Mouse (Mus musculus) liver, embryonic 12.5 days (tissue): ENCODE results near the gene Dvl1. TPM values are rescaled to one million over a fixed set of nuclear protein-coding genes. Genes with fewer than 3 reads are reported as not detected.

ENCODE experiments used
- ATAC-seq: fragments of 200-750 bp; cut with Nextera tagmentation; 2 replicates; pipeline ENCODE4 v1.8.0; 2017; ENCODE audit warnings: moderate number of reproducible peaks, mild to moderate bottlenecking, moderate library complexity
- H3K27ac ChIP-seq: fragments of 300-500 bp; sonication (generic); 2 replicates; pipeline ENCODE4 v1.5.1; 2016; ENCODE audit warnings: mild to moderate bottlenecking
- H3K27me3 ChIP-seq: fragments of 300-500 bp; sonication (generic); replicated peaks from 2 replicates; pipeline ENCODE4 v1.6.1; 2016; ENCODE audit warnings: mild to moderate bottlenecking, moderate library complexity
- H3K36me3 ChIP-seq: fragments of 300-500 bp; sonication (generic); 2 replicates; pipeline ENCODE4 v1.6.1; 2016; ENCODE audit warnings: mild to moderate bottlenecking, moderate library complexity
- H3K4me1 ChIP-seq: fragments of 300-500 bp; sonication (generic); 2 replicates; pipeline ENCODE4 v1.6.1; 2016
- H3K4me2 ChIP-seq: fragments of 300-500 bp; sonication (generic); 2 replicates; pipeline ENCODE4 v1.6.1; 2016; ENCODE audit warnings: mild to moderate bottlenecking, moderate library complexity
- H3K4me3 ChIP-seq: fragments of 300-500 bp; sonication (generic); 2 replicates; pipeline ENCODE4 v1.5.1; 2016; ENCODE audit warnings: mild to moderate bottlenecking, moderate library complexity
- H3K9ac ChIP-seq: fragments of 300-500 bp; sonication (generic); 2 replicates; pipeline ENCODE4 v1.6.1; 2016; ENCODE audit warnings: mild to moderate bottlenecking, moderate library complexity
- H3K9me3 ChIP-seq: fragments of 300-500 bp; sonication (generic); replicated peaks from 2 replicates; pipeline ENCODE4 v1.6.1; 2016; ENCODE audit warnings: mild to moderate bottlenecking, moderate library complexity
- WGBS: fragments of 180-500 bp; shearing (Covaris S2); methylation state at CpG from one replicate; pipeline ENCODE4 v1.1.7; 2016; ENCODE audit not compliant: insufficient replicate concordance; 5-methylcytosine and 5-hydroxymethylcytosine counted together
- polyA plus RNA-seq: library from polyadenylated mRNA; unstranded; fragments of >200 nt; fragmentation: Nextera tagmentation; extraction: Ambion mirVana; gene quantifications from 2 replicates; pipeline ENCODE4 v1.2.1, GENCODE M21; 2016

The Dvl1 gene
- polyA plus RNA-seq, 1 experiment from 2014 or later = 10.7 TPM

DNA sequence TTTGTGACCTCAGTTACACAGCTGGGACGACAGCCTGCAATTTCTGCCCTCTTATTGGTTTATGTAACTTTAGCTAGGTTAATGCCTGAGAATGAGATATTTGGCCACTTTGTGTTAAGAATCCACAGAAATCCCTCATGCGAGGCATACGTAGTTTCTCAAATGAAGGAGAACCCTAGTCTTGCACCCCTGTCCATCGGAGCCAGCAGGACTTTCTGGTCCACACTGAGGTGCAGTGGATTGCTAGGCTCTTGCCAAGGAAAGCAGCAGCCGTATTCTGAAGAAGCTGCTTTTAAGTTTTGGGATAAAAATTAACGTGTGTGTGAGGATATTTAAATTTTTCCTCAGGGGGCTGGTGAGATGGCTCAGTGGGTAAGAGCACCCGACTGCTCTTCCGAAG is 16.6 kb upstream of the Dvl1 start:
- WGBS = 50% methylated on average over 8 of the region's 8 CpGs
- Histone ChIP-seq H3K36me3 (peaks cover 52% of the 10 kb centered on the region), H3K4me1 (peaks cover 32% of the 10 kb centered on the region), H3K4me2 (peak overlapping the region; percentile 89), H3K9ac (peak overlapping the region; percentile 62), H3K27ac (peak overlapping the region; percentile 91), H3K27me3 (no peaks in the 10 kb centered on the region), H3K4me3 (peak overlapping the region; percentile 80), H3K9me3 (no peaks in the 10 kb centered on the region)
- ATAC-seq = no peak

DNA sequence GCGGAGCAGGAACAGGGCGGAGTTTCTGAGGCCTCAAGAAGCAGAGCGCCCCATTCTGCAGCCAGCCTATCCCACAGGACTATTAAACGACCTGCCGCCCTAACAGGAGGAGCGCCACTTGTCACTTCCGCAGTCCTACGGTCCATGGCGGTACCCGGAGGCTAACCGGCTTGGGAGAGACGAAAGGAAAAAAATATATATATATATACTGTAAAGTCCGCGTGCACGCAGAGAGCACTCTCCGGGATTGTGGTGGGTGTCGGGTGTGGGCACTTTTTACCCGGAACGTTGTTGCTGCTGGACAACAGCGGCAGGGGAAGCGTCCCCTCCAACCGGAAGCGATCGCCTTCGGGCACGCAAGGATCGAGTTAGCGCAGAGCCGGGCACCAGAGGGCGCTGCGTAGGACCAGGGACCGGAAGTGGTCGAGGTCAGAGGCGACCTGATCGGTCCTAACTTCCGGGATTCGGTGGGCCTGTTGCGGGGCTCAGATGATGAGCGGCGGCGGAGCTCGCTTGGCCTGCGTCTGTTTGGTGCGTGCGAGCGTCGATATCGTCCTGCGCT is 15.9 kb upstream of the Dvl1 start, which contains the start of gene Aurkaip1:
Aurkaip1 (plus strand) TSS at position 68 of the 562 bp plus-strand sequence.
- Histone ChIP-seq H3K9ac (peak within 1 kb of the TSS; percentile 88), H3K27ac (peak within 1 kb of the TSS; percentile 91), H3K4me2 (peak within 1 kb of the TSS; percentile 89), H3K4me1 (peaks cover 32% of the 10 kb centered on the region), H3K36me3 (peaks cover 48% of the 10 kb centered on the region), H3K9me3 (no peaks in the 10 kb centered on the region), H3K4me3 (peak within 1 kb of the TSS; percentile 80), H3K27me3 (no peaks in the 10 kb centered on the region)
- WGBS = under 1% methylated on average over 49 of the region's 49 CpGs
- peak; percentile 96 for ATAC-seq

DNA sequence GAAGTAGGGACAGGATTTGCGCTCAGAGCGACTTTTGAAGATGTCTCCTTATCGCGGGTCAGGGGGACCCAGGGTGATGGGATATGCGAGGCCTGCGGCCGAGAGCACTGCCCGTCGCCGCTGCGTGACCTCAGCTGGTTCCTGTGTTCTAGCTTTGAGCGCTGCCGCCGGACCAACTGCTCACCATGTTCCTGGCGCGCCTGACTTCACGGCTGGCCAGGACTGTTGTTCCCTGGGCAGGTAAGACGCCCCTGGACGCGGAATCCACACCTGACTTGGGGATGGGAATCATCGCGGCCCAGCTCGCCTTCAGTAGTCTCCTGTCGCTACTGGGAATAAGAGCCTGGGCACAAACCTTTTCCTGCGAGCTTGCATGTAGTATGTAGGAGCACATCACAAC is 15.4 kb upstream of the Dvl1 start:
- Histone ChIP-seq H3K4me3 (peak overlapping the region; percentile 80), H3K4me2 (peak overlapping the region; percentile 89), H3K27me3 (no peaks in the 10 kb centered on the region), H3K4me1 (peaks cover 32% of the 10 kb centered on the region), H3K9me3 (no peaks in the 10 kb centered on the region), H3K9ac (peak overlapping the region; percentile 88), H3K36me3 (peaks cover 42% of the 10 kb centered on the region), H3K27ac (peak overlapping the region; percentile 91)
- under 1% methylated on average over 25 of the region's 25 CpGs for WGBS
- peak; percentile 23 for ATAC-seq

DNA sequence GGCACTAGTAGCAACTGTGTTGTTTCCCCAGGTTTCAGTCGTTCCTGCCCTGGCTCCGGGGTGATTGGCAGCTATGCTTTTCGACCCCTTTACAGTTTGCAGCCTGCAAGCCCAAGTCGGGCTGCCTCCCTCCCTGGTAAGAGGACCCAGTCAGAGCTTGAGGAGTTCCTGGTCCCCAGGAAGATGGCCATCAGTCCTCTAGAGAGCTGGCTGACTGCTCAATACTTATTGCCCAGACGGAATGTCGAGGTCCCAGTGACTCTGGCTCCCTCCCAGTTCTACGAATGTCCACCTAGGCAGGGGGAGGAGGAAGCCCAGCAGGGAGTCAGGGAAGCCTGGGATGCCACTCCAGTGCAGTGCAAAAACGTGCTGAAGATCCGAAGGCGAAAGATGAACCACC is 14.9 kb upstream of the Dvl1 start:
- ATAC-seq = no peak
- H3K4me2 ChIP-seq = peak overlapping the region; percentile 89
- peaks cover 37% of the 10 kb centered on the region for H3K36me3 ChIP-seq
- H3K9me3 ChIP-seq = no peaks in the 10 kb centered on the region
- H3K4me1 ChIP-seq = peaks cover 32% of the 10 kb centered on the region
- peak overlapping the region; percentile 88 for H3K9ac ChIP-seq
- no peaks in the 10 kb centered on the region for H3K27me3 ChIP-seq
- peak overlapping the region; percentile 80 for H3K4me3 ChIP-seq
- WGBS = 46% methylated on average over 10 of the region's 10 CpGs
- peak overlapping the region; percentile 91 for H3K27ac ChIP-seq

DNA sequence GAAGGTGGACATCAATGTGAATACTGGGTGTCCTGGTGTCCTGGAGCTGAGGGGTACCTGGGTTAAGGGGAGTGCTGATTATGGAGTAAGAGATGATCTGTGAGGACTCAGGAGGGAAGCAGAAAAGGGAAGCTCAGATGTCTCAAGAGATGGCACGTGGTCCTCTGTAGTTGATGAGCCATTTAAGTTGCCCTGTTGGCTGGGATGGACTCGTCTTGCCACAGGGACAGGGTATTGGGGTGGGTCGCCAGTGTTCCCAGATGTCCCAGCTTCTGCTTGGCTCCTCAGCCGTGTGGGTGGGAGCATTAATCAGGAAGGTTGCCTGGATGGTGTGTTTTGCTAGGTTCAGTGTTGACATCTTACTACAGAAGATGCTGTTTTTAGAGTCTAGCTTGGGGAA is 14.0 kb upstream of the Dvl1 start:
- Histone ChIP-seq H3K27ac (no peak overlapping the region), H3K4me1 (peaks cover 41% of the 10 kb centered on the region), H3K4me2 (peak overlapping the region; percentile 89; the same call in 1 of the 2 replicates), H3K9ac (peak overlapping the region; percentile 88; the same call in 1 of the 2 replicates), H3K36me3 (peaks cover 28% of the 10 kb centered on the region), H3K9me3 (no peaks in the 10 kb centered on the region), H3K27me3 (no peaks in the 10 kb centered on the region), H3K4me3 (peak overlapping the region; percentile 80; the same call in 1 of the 2 replicates)
- no peak for ATAC-seq
- 69% methylated on average over 4 of the region's 4 CpGs for WGBS

DNA sequence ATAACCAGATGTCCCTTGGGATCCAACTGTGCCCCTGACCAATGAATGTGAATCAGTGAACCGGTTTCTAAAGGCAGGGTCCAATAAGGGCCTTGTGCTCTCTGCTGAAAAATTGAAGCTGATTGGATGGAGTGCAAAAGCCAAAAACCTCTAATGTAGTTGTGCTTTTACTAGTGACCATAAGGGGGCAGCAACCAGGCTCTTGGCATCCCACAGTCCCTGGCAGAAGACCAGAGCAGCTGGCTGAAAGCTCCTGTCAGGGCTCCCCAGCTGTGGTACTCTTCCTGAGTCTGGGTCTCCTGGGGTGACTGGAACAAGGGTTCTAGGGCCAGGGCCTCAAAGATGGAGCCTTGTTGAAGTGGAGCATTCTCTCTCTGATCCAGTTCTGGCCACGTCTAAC is 13.4 kb upstream of the Dvl1 start:
- no peak overlapping the region for H3K9ac ChIP-seq
- H3K36me3 ChIP-seq = peaks cover 23% of the 10 kb centered on the region
- no peaks in the 10 kb centered on the region for H3K27me3 ChIP-seq
- peak overlapping the region; percentile 24; the same call in 1 of the 2 replicates for H3K27ac ChIP-seq
- no peak for ATAC-seq
- H3K4me1 ChIP-seq = peaks cover 44% of the 10 kb centered on the region
- no peak overlapping the region for H3K4me3 ChIP-seq
- no peak overlapping the region for H3K4me2 ChIP-seq
- WGBS = 45% methylated on average over 2 of the region's 2 CpGs
- H3K9me3 ChIP-seq = no peaks in the 10 kb centered on the region

DNA sequence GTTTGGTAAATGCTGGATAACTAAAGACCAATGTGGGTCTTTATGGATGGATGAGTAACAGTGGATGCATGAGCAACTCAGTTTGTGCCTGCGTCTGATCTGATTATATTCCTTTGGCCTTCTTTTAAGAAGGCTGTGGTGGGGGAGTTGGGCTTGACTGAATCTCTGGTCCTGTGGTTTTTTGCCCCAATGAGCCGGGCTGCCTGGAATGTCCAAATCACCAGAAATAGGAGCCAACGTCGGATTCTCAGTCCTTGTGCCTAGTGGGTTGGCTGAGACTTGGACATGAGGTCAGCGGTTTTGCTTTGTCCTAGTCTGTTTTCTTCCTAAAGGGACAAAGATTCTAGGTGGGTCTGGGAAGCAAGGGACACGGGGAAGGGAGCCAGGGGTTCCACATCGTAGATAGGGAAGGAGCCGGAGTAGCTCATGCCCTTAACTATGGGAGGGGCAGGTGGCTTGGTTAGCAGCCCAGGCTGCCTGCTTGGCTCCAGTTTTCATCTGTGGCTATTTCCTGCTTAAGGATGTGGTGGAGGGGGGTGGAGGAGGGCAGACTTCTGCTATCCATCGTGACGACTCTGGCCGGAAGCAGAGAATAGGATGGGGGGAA is 9.7 kb upstream of the Dvl1 start:
- peaks cover 34% of the 10 kb centered on the region for H3K27me3 ChIP-seq
- no peak overlapping the region for H3K4me3 ChIP-seq
- peaks cover 59% of the 10 kb centered on the region for H3K4me1 ChIP-seq
- H3K4me2 ChIP-seq = no peak overlapping the region
- ATAC-seq = no peak
- H3K27ac ChIP-seq = no peak overlapping the region
- H3K9ac ChIP-seq = no peak overlapping the region
- H3K36me3 ChIP-seq = peaks cover 17% of the 10 kb centered on the region
- 35% methylated on average over 11 of the region's 11 CpGs for whole genome bisulfite sequencing
- no peaks in the 10 kb centered on the region for H3K9me3 ChIP-seq

DNA sequence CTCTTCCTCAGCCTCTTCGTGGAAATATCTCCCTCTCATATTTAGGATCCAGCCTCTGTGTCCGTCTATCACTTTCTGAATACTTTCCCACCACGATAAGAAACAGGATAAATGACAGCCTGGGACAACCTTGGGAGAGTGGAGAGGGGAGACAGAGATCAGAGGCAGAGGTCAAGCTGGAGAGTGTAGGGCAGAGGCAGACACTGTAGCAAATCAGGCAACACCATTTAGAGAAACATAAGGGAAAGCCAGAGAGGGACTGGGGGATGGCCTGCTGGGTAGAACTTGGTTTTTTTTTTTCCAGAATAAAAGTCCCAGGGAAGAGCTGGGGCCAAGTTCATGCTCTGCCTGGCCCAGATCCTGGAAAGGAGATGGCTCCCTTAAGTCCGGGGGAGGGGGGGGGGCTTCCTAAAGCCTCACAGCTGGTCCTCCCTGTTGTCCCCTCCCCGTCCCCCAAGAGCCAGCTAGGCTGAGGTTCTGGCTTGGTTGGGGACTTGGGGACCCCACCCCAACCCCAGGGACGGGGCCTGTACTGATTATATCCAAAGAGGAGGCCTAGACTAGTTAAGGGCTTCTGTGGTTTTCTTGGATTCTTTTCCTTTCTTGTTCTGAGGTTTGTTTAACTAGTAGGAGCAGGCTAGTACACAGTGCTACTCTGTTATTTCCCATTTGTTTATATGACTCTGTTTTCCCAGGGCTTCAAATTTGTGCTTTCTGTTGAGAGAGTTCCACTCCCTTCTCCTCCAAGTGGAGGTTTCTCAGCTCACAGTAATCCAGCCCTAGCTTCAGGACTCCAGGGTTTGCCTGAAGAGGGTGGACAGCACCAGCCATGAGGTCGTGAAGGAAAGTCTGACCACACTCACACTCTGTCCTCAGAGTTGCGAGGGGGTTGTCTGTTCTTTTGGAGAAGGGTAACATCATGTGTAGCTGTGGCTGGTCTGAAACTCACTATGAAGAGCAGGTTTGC is 8.7 kb upstream of the Dvl1 start:
- H3K9me3 ChIP-seq = no peaks in the 10 kb centered on the region
- no peak overlapping the region for H3K9ac ChIP-seq
- H3K4me3 ChIP-seq = no peak overlapping the region
- ATAC-seq = no peak
- peaks cover 50% of the 10 kb centered on the region for H3K4me1 ChIP-seq
- H3K36me3 ChIP-seq = peaks cover 7% of the 10 kb centered on the region
- 40% methylated on average over 8 of the region's 8 CpGs for WGBS
- no peak overlapping the region for H3K27ac ChIP-seq
- H3K27me3 ChIP-seq = peaks cover 43% of the 10 kb centered on the region
- no peak overlapping the region for H3K4me2 ChIP-seq

DNA sequence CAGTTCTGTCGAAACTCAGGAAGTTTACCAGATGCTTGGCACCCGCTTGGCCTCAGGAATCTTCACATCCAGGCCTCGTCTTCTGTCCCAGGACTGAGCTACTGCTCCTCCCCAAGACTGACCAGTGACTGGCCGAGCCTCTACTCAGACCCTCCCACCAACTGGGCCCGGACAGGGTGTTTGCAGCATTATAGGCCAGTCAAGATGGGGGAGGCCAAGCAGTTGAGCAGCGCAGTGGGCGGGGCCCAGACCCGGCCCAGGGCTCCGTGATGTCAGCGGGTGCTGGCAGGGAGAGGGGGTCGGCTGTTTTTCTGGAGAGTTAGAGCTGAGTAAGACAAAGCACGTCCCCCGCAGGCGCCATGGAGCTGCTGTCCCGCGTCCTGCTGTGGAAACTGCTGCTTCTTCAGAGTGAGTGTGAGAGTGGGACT is 7.7 kb upstream of the Dvl1 start, which contains the start of gene Mxra8:
Mxra8 (plus strand) TSS at position 198 of the 428 bp plus-strand sequence.
- ATAC-seq = peak; percentile 48
- Histone ChIP-seq H3K4me3 (peak within 1 kb of the TSS; percentile 66), H3K27ac (0 out of 2 replicates have a peak within 1 kb of the TSS, but pooled peaks have one; percentile 36), H3K9me3 (no peaks in the 10 kb centered on the region), H3K4me2 (peak within 1 kb of the TSS; percentile 95), H3K4me1 (peaks cover 41% of the 10 kb centered on the region), H3K9ac (peak within 1 kb of the TSS; percentile 73), H3K27me3 (peaks cover 46% of the 10 kb centered on the region), H3K36me3 (no peaks in the 10 kb centered on the region)
- WGBS = 18% methylated on average over 16 of the region's 16 CpGs

DNA sequence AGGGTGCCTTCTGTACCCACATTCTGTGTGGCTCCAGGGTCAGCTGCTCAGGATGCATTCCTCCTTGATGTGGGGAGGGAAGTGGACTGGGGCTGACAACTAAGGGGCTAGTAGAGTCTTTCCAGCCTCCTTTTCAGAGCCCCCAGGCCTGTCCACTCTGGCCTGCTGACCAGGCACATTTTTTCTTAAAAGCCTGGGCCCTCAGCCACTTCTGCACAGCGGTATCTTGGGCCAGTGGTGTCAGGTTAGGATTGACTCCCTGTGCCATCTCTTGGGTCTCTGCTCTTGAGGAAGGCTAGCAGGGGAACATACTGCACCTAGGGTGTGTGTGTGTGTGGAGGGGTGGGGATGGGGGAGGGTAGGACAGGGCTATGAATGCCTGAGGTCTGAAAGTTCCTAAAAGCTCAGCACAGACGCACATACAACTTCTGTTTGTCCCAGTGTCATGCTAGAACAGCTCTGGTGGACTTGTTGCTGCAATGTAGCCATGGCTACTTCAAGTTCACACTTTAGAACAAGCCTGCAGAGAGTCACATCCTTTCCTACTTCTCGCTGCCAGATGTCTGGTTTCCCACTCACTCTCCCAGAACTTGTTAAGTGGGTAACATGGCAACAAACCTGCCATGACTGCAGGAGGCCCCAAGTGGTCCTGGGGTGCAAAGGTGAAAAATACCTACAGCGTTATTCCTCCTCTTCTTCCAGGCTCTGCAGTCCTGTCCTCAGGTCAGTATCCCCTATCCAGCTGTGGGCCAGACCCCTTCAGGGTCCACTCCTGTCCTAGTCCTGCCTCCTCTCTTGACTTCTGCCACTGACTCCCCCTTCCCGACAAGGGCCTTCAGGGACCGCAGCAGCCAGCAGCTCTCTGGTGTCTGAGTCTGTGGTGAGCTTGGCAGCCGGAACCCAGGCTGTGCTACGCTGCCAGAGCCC is 6.9 kb upstream of the Dvl1 start:
- H3K4me2 ChIP-seq = peak overlapping the region; percentile 95
- peak overlapping the region; percentile 73 for H3K9ac ChIP-seq
- peak overlapping the region; percentile 66 for H3K4me3 ChIP-seq
- H3K27ac ChIP-seq = peak overlapping the region; percentile 51; the same call in 1 of the 2 replicates
- WGBS = 23% methylated on average over 8 of the region's 8 CpGs
- no peaks in the 10 kb centered on the region for H3K36me3 ChIP-seq
- H3K27me3 ChIP-seq = peaks cover 46% of the 10 kb centered on the region
- peaks cover 41% of the 10 kb centered on the region for H3K4me1 ChIP-seq
- H3K9me3 ChIP-seq = no peaks in the 10 kb centered on the region
- no peak; the same call in 1 of the 2 replicates for ATAC-seq

DNA sequence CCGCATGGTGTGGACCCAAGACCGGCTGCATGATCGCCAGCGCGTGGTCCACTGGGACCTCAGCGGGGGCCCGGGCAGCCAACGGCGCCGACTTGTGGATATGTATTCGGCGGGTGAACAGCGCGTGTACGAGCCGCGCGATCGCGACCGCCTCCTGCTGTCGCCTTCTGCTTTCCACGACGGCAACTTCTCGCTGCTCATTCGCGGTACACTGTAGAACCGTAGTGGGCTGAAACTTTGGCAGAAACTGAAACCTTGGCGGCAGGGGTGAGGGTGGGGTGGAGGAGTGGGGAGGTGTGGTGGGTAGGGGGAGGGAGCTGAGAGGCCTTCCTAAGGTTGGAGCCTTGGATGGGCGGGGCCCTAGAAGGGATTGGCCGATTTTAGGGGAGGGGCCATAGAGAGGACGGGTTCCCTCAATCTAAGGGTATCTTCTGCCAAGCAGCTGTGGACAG is 6.2 kb upstream of the Dvl1 start:
- peaks cover 41% of the 10 kb centered on the region for H3K4me1 ChIP-seq
- no peaks in the 10 kb centered on the region for H3K36me3 ChIP-seq
- H3K9me3 ChIP-seq = no peaks in the 10 kb centered on the region
- H3K27me3 ChIP-seq = peaks cover 51% of the 10 kb centered on the region
- ATAC-seq = peak; percentile 85
- H3K9ac ChIP-seq = peak overlapping the region; percentile 73
- H3K4me2 ChIP-seq = peak overlapping the region; percentile 95
- peak overlapping the region; percentile 66 for H3K4me3 ChIP-seq
- H3K27ac ChIP-seq = peak overlapping the region; percentile 51; the same call in 1 of the 2 replicates
- under 1% methylated on average over 32 of the region's 32 CpGs for WGBS
